Mouse (Mus musculus): ENCODE data around the gene Dgka. TPM values are rescaled to one million over a fixed set of nuclear protein-coding genes. Genes with fewer than 3 reads are reported as not detected.

Dgka gene
- 3.7 and 5.1 TPM in 2 replicates for polyA plus RNA-seq (2015; fragmentation: Nextera tagmentation; extraction: Ambion mirVana)

DNA sequence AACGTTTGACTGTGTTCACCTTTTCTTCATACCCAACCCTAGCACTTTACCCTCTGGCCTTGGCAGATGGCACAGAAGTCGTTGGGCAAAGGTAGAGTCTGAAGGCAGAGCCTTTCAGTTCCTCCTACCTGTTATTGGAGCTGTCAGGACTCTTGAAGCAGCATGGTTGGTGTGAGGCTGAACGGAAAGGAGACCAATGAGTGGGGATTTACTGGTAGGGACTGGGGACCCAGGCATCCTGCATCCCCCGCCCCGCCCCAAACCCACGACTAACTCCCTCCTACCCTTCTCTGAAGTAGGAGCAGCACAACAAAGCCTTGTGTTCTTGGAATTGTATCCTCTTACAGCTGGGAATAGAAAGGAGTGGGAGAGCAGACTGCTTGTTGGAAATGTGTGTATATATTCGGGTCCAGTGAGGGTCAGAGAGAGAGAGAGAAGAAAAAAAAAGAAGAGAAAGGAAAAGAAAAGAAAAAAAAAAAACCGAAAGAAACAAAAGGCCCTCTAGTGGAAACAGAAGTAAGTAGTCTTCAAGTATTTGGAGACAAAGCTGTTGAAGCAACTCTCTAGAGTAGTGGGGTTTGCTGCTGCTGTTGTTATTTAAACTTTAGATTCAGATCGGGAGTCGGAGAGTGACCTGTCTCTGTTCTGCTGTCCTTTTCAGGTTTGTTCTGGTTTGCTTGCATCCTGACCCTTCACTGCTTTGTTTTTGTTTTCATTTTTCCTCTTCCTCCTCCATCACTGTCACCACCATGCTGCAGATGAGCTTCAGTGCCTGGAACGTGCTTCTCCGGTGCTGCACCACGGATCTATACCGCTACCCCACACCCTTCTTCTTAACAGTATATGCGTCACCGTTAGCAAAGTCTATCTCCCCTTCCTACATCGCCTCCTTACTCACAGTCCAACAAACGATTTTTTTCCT lies at the start of gene Dgka:
Dgka (minus strand) TSS at position 176 of the 922 bp plus-strand sequence.

DNA sequence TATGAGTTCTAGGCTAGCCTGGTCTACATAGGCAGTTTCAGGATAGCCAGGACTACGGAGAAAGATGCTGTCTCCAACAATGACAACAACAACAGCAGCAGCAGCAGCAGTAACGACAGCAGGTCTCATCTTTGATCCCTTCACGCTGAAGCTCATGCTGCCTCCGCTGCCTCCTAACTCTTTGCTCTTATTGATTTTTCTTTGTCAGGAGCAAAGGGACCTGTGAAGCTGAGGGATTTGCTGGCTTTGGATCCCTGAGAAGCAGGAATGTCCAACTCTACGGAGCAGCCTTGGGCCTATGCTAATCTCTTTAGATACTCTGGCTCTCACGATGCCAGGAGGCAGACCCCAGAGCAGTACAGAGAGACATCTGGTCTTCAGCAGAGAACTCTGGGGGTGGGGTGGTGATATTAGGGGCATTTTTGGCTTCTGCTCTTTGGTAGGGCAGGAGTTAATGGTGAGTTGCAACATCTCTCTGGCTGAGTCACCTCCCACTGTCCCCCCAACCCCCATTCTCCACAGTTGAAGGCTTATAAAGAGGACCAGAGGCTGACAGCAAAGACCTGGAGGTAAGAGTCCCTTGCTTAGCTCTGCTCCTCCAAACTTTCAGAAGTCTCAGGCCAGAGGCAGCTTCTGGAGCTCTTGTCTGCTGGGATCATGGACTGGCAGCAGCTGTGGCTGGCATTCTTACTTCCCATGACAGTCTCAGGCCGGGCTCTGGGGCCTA lies 45.9 kb upstream of the Dgka start, which contains the start of gene Mmp19:
Mmp19 (plus strand) TSS at position 513 of the 727 bp plus-strand sequence.

DNA sequence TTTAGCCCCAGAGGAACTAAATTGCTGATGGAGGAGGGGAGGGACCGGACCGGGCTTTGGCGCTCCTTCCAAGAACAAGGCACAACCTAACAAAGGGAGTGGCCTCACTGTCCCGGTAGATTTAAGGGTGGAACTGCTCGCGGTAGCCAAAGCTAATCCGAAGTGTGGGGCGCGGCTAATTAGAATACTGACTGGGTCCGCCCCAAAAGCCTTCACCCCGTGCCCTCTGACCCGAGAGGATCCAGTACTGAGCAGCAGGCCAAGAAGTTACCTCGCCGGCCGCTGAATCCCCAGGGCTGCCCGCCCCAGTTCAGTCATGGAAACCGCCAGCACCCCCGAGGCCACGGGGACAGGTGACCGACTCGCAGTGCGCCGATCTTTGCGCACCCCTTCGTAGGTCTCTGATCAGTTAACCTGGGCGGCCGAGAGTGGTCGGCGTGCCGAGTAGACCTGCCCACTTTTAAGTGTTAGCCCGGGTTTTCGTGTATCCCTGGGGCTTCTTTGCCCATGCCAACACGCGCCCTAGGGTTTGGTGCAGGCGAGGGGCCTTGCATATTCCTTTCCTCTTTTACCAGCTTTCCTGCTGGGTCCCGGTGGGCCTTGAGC lies 3.1 kb upstream of the Dgka start, which contains the start of gene Pym1:
Pym1 (plus strand) TSS at position 244 of the 606 bp plus-strand sequence.

DNA sequence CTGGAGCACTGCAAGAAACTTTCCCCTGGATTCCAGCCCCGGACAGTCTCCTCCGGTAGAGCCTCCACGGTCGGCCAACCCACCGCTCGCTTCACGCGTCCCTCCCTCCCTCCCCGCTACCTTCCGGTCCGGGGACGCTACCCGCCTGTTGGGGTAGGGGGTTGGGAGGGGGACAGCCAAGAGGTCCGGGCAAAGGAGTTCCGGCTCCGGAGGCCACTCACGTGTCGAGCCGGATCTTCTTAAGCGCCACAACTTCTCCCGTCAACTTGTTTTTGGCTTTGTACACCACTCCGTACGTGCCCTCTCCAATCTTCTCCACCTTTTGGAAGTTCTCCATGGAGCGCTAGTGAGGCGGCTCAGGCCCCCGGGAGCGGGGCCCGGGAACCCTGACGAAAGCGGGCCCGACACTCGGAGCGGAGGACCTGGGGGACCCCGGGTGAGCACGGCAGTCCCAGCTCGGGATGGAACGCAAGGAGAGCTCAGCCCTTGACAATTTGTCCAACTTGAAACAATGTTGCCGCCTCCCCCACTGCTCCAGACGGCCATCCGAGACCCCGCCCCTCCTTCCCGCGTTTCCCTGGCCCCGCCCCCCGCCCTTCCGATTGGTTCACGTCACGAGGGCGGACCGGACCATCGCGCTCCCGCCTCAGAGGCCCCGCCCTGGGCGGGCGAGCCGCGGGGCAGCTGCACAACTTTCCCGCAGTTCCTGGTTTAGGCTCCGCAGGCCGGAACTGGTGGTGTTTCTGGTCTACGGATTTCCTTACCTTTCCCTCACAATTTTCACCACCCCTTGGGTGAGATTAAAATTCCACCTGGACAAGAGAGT lies 40.0 kb downstream of the Dgka start, which contains the start of gene Cdk2:
Cdk2 (minus strand) TSS at position 541 of the 826 bp plus-strand sequence.

DNA sequence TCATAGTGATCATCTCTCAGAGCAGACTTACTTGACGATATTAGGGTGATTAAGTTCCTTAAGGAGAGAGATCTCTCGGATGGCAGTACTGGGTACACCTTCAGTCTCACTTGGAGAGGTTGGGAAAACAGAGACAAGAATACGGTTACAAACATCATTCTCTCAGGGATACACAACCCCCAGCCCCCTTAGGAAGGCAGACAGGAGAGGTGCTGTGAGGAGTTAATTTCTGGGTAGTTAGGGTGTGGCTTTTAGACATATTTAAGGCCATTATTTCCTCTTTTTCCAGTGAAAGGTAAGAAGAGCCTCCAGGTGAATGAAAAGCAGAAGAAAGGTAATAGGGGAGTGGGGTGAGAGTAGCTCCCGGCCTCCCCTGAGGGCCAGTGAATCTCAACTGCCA lies 40.8 kb downstream of the Dgka start, which contains the start of gene Pmel:
Pmel (plus strand) TSS at position 301 of the 400 bp plus-strand sequence.

DNA sequence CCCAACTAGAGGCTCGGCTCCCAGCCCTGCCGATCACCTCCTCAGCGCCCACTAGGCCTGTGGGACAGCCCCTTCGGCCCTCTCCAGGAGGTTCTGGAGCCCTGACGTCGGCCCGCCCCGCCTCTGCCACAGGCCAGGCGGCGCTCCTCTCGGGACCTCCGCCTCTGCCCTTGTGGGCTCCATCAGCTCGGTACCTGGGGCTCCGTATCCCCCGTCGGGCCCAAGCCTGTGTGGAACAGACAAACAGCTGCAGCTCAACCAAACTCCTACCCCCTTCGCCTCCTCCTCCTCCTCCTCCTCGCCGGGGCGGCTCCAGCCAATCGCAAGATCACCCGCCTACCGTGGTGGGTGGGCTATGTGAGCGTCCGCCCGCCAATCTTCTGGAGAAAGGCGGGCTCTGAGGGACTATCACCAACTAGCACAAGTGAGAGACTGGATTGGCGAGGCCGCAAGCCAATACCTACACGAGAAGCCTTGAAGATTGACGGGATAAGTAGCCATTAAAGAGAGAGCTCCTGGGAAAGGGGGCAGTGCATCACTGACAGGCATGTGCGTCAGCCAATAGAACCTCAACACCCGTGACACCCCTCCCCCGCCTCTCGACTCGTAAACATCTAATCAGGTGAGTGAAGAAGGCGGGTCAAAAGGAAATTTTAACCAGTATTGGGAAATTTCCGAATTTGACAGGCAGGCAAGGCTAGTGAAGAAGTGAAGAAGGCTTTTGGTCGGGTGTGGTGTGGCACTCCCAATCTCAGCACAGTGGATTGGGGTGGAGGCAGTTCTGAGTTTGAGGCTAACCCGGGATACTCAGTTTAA lies 48.5 kb downstream of the Dgka start, which contains the start of gene Rab5b:
Rab5b (minus strand) TSS at position 273 of the 816 bp plus-strand sequence.

DNA sequence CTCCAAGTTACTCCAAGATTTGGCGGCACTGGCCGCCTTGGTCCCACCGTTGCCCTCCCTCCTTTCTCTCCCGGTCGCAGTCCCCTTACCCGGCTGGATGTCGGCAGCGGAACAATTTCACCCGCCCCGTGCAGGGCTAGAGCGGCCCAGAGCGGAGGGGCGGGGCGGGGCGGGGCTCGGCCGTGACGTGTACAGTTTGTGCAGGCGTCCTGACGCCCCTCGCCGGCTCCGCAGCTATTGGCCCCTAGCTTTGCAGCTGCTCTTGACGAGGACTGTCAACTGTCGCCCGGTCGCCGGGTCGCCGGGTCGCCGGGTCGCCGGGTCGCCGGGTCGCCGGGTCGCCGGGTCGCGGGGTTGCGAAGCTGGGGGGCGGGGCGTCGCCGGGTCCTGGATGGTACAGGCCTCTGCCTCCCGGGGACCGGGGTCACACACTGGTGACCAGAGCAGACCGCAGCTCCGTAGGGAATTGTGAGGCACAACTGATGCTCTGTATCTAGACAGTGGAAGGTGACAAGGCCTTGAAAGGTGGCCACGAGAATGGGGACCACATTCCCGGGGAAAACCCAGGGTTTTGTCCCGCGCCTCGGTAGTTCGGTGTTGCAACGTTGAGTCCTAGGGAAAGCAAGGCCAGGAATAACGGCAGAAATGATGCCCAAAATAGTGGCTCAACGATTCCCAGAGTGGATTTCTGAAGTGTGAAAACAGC lies 70.7 kb downstream of the Dgka start, which contains the start of gene Suox:
Suox (minus strand) TSS at position 311 of the 706 bp plus-strand sequence.

Other genes with a start within 250 kb of the Dgka start
- gene Myl6b, start 246.2 kb downstream of the Dgka start, polyA plus RNA-seq (2015; fragmentation: Nextera tagmentation; extraction: Ambion mirVana): 7.6 and 8.2 TPM in 2 replicates
- 28.4 and 33.0 TPM in 2 replicates for gene Esyt1, start 219.0 kb downstream of the Dgka start, polyA plus RNA-seq (2015; fragmentation: Nextera tagmentation; extraction: Ambion mirVana)
- gene Zc3h10, start 197.1 kb downstream of the Dgka start, polyA plus RNA-seq (2015; fragmentation: Nextera tagmentation; extraction: Ambion mirVana): 4.7 and 6.6 TPM in 2 replicates
- 2,311 and 2,586 TPM in 2 replicates for gene Rpl41, start 195.6 kb downstream of the Dgka start, polyA plus RNA-seq (2015; fragmentation: Nextera tagmentation; extraction: Ambion mirVana)
- 73.4 and 83.9 TPM in 2 replicates for gene Pa2g4, start 178.9 kb downstream of the Dgka start, polyA plus RNA-seq (2015; fragmentation: Nextera tagmentation; extraction: Ambion mirVana)
- gene Erbb3, start 155.2 kb downstream of the Dgka start, polyA plus RNA-seq (2015; fragmentation: Nextera tagmentation; extraction: Ambion mirVana): 8.4 and 9.2 TPM in 2 replicates
- gene Rps26, start 118.1 kb downstream of the Dgka start, polyA plus RNA-seq (2015; fragmentation: Nextera tagmentation; extraction: Ambion mirVana): 419 and 480 TPM in 2 replicates
- gene Ikzf4, start 98.9 kb downstream of the Dgka start, polyA plus RNA-seq (2015; fragmentation: Nextera tagmentation; extraction: Ambion mirVana): 0.54 and 0.66 TPM in 2 replicates
- gene Suox, start 70.8 kb downstream of the Dgka start, polyA plus RNA-seq (2015; fragmentation: Nextera tagmentation; extraction: Ambion mirVana): 12.8 and 16.8 TPM in 2 replicates
- 58.5 and 60.0 TPM in 2 replicates for gene Rab5b, start 48.6 kb downstream of the Dgka start, polyA plus RNA-seq (2015; fragmentation: Nextera tagmentation; extraction: Ambion mirVana)
- gene Pmel, start 40.7 kb downstream of the Dgka start, polyA plus RNA-seq (2015; fragmentation: Nextera tagmentation; extraction: Ambion mirVana): 1.7 and 1.9 TPM in 2 replicates
- 38.7 and 40.5 TPM in 2 replicates for gene Cdk2, start 39.8 kb downstream of the Dgka start, polyA plus RNA-seq (2015; fragmentation: Nextera tagmentation; extraction: Ambion mirVana)
- gene Pym1, start 3.0 kb upstream of the Dgka start, polyA plus RNA-seq (2015; fragmentation: Nextera tagmentation; extraction: Ambion mirVana): 13.7 and 17.7 TPM in 2 replicates
- 0.99 and 2.1 TPM in 2 replicates for gene Mmp19, start 46.1 kb upstream of the Dgka start, polyA plus RNA-seq (2015; fragmentation: Nextera tagmentation; extraction: Ambion mirVana)
- 28.7 TPM in 2 replicates for gene Dnajc14, start 59.2 kb upstream of the Dgka start, polyA plus RNA-seq (2015; fragmentation: Nextera tagmentation; extraction: Ambion mirVana)
- gene Tmem198b, start 59.5 kb upstream of the Dgka start, polyA plus RNA-seq (2015; fragmentation: Nextera tagmentation; extraction: Ambion mirVana): 11.2 and 11.9 TPM in 2 replicates
- gene Sarnp, start 72.5 kb upstream of the Dgka start, polyA plus RNA-seq (2015; fragmentation: Nextera tagmentation; extraction: Ambion mirVana): 85.9 and 110 TPM in 2 replicates
- gene Ormdl2, start 76.8 kb upstream of the Dgka start, polyA plus RNA-seq (2015; fragmentation: Nextera tagmentation; extraction: Ambion mirVana): 14.4 and 18.7 TPM in 2 replicates
- gene Gdf11, start 146.9 kb upstream of the Dgka start, polyA plus RNA-seq (2015; fragmentation: Nextera tagmentation; extraction: Ambion mirVana): 1.7 and 2.1 TPM in 2 replicates
- gene Cd63, start 156.1 kb upstream of the Dgka start, polyA plus RNA-seq (2015; fragmentation: Nextera tagmentation; extraction: Ambion mirVana): 697 and 764 TPM in 2 replicates
- 15.9 and 16.8 TPM in 2 replicates for gene Rdh5, start 178.0 kb upstream of the Dgka start, polyA plus RNA-seq (2015; fragmentation: Nextera tagmentation; extraction: Ambion mirVana)
- gene Bloc1s1, start 179.2 kb upstream of the Dgka start, polyA plus RNA-seq (2015; fragmentation: Nextera tagmentation; extraction: Ambion mirVana): 280 and 296 TPM in 2 replicates
- gene Itga7, start 189.0 kb upstream of the Dgka start, polyA plus RNA-seq (2015; fragmentation: Nextera tagmentation; extraction: Ambion mirVana): 80.0 and 81.3 TPM in 2 replicates
- gene Mettl7b, start 216.1 kb upstream of the Dgka start, polyA plus RNA-seq (2015; fragmentation: Nextera tagmentation; extraction: Ambion mirVana): 0.12 and 1.8 TPM in 2 replicates
- not detected in 2 replicates for gene Olfr9, start 244.6 kb upstream of the Dgka start, polyA plus RNA-seq (2015; fragmentation: Nextera tagmentation; extraction: Ambion mirVana)